Mouse (Mus musculus) thymus, adult 2 months (tissue): ENCODE results near the gene Pdcl2.

Source experiments
- CTCF ChIP-seq: fragments of 200-500 bp; IDR thresholded peaks from 2 replicates; pipeline ENCODE4 v1.5.1; 2012; ENCODE audit warnings: mild to moderate bottlenecking, control low read depth, low read length, moderate library complexity, borderline replicate concordance; ENCODE audit not compliant: control insufficient read depth, poor library complexity, insufficient read depth; ENCODE audit errors: extremely low read depth
- POLR2A ChIP-seq: fragments of 200-500 bp; IDR thresholded peaks from 2 replicates; pipeline ENCODE4 v1.6.1; 2012; ENCODE audit warnings: mild to moderate bottlenecking, low read length, control low read depth, moderate library complexity; ENCODE audit not compliant: control insufficient read depth, poor library complexity, insufficient read depth; ENCODE audit errors: extremely low read depth

DNA sequence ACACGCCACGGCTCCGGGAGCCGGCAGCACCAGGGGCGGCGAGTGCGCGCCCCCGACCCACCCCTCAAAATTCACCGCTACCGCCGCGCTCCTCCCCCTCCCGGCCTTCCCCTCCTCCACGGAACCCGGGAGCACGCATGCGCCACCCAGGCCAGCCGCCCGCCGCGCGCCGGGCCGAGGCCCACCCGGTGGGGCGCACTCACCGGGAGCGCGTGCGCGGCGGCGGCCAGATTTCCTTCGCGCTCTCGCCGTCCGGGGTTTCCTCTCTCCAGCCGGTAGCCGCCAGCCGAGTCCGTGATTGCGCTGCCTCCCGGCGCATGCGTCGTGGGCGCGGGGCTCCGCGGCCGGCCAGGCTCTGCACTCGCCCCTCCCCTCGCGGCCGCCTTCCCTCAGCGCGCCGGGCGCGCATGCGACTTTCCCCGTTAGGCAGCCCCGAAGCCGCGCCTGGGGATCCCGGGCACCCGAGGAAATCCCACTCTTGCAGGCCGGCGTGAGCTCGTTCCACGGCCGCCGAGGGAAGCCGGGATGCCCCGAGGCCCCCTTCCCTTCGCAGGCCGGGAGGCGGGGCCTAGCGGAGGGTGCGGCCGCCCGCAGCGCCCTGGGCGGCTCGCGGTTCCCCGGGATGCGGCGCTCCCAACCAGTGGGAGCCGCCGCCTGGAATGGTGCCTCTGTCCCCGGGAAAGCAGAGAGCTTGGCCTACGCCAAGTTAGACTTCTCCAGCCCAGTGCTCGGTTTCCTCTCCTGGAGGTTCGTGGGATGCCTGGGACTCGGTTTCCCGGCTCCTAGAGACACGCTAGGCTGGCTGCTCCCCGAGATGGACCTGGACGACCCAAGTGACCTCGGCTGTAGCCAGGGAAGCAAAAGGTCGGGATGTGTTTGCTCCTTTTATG lies 26.3 kb downstream of the Pdcl2 start, which contains the start of gene Clock:
- TF ChIP-seq POLR2A, result no peak
- peak; percentile 47; the same call in 1 of the 2 replicates for TF ChIP-seq CTCF
